15 mouse cellular contexts compared by ENCODE assay signal in genomic region chr3:105627258-105627657, GRCm38 (mm10).
DNase-seq lines count a peak whose midpoint lies in the region; ATAC-seq and TF ChIP-seq lines count a peak whose summit lies in the region.
"Had no signal": no experiment of that assay in that cellular context is flagged by ENCODE, and none has a peak within 500 bp of the region (broad histone marks: within the 10 kb centered on the region; RNA-seq: fewer than 3 reads in every experiment).

No protein-coding gene starts in this region.

- no peak overlapping the region for H3K4me2 ChIP-seq in forebrain, postnatal 0 days (ENCODE audit: low read depth)
- H3K4me2 ChIP-seq in forebrain, embryonic 13.5 days: no peak overlapping the region
- no peak overlapping the region for H3K4me2 ChIP-seq in lung, postnatal 0 days (replicated peaks; ENCODE audit: low read depth, low read length)
- no peak overlapping the region for H3K4me2 ChIP-seq in kidney, embryonic 14.5 days (replicated peaks; ENCODE audit: low read depth, low read length)
- H3K4me2 ChIP-seq in stomach, postnatal 0 days (replicated peaks; ENCODE audit: low read depth): no peak overlapping the region
- H3K4me2 ChIP-seq: embryonic facial prominence, embryonic 13.5 days; heart, embryonic 13.5 days; hindbrain, embryonic 15.5 days; liver, embryonic 15.5 days; midbrain, embryonic 11.5 days had no signal

- no peak for DNase-seq in forebrain, postnatal 0 days
- peak; percentile 5 for DNase-seq in lung, postnatal 0 days (ENCODE audit: low spot score)
- no peak for DNase-seq in lung, postnatal 14 days
- DNase-seq in stomach, postnatal 0 days (ENCODE audit: low spot score): no peak
- no peak for DNase-seq in heart, adult 11 months
- no peak for DNase-seq in gastrocnemius, adult 8-10 months (ENCODE audit: low spot score in 2 of 2)
- DNase-seq: cerebellum, adult 9-11 months had no signal

- no peak overlapping the region for H3K4me3 ChIP-seq in forebrain, postnatal 0 days (ENCODE audit: low read depth, low read length)
- no peak overlapping the region for H3K4me3 ChIP-seq in forebrain, embryonic 13.5 days
- no peak overlapping the region for H3K4me3 ChIP-seq in lung, postnatal 0 days (ENCODE audit: low read depth, low read length)
- H3K4me3 ChIP-seq in kidney, embryonic 14.5 days (ENCODE audit: low read length): no peak overlapping the region
- no peak overlapping the region for H3K4me3 ChIP-seq in stomach, postnatal 0 days (ENCODE audit: low read depth, low read length)
- H3K4me3 ChIP-seq: embryonic facial prominence, embryonic 13.5 days; heart, embryonic 13.5 days; hindbrain, embryonic 15.5 days; limb, embryonic 10.5 days; liver, embryonic 15.5 days had no signal

- no peak for TF ChIP-seq EP300 in lung, postnatal 0 days (IDR thresholded peaks at IDR 0.05)
- TF ChIP-seq EP300 in stomach, postnatal 0 days (optimal IDR thresholded peaks at IDR 0.05): no peak

- no peaks in the 10 kb centered on the region for H3K36me3 ChIP-seq in forebrain, postnatal 0 days (ENCODE audit: insufficient read depth)
- H3K36me3 ChIP-seq in forebrain, embryonic 13.5 days (ENCODE audit: poor library complexity, severe bottlenecking): no peaks in the 10 kb centered on the region
- no peaks in the 10 kb centered on the region for H3K36me3 ChIP-seq in lung, postnatal 0 days (ENCODE audit: insufficient read depth, low read length)
- no peaks in the 10 kb centered on the region for H3K36me3 ChIP-seq in kidney, embryonic 14.5 days (ENCODE audit: control insufficient read depth, insufficient read depth, low read length)
- no peaks in the 10 kb centered on the region for H3K36me3 ChIP-seq in stomach, postnatal 0 days (ENCODE audit: control insufficient read depth, insufficient read depth, low read length)
- H3K36me3 ChIP-seq: embryonic facial prominence, embryonic 13.5 days; heart, embryonic 13.5 days; hindbrain, embryonic 15.5 days; limb, embryonic 10.5 days; liver, embryonic 15.5 days had no signal

- no peaks in the 10 kb centered on the region for H3K27me3 ChIP-seq in forebrain, postnatal 0 days (ENCODE audit: insufficient read depth, low read length)
- H3K27me3 ChIP-seq in forebrain, embryonic 13.5 days: no peaks in the 10 kb centered on the region
- no peaks in the 10 kb centered on the region for H3K27me3 ChIP-seq in lung, postnatal 0 days (replicated peaks; ENCODE audit: insufficient read depth, low read length)
- H3K27me3 ChIP-seq in kidney, embryonic 14.5 days (ENCODE audit: control insufficient read depth, insufficient read depth, low read length): no peaks in the 10 kb centered on the region
- H3K27me3 ChIP-seq in stomach, postnatal 0 days (ENCODE audit: control insufficient read depth, insufficient read depth, low read length): no peaks in the 10 kb centered on the region
- H3K27me3 ChIP-seq: embryonic facial prominence, embryonic 13.5 days; hindbrain, embryonic 15.5 days; liver, embryonic 15.5 days had no signal

- no peak overlapping the region for H3K9ac ChIP-seq in forebrain, postnatal 0 days
- H3K9ac ChIP-seq in forebrain, embryonic 13.5 days: no peak overlapping the region
- H3K9ac ChIP-seq in lung, postnatal 0 days (replicated peaks; ENCODE audit: low read depth): no peak overlapping the region
- H3K9ac ChIP-seq in kidney, embryonic 14.5 days (ENCODE audit: low read depth, low read length): no peak overlapping the region
- H3K9ac ChIP-seq in stomach, postnatal 0 days (ENCODE audit: low read length): no peak overlapping the region
- H3K9ac ChIP-seq: embryonic facial prominence, embryonic 13.5 days; heart, embryonic 13.5 days; hindbrain, embryonic 15.5 days; liver, embryonic 15.5 days had no signal

- no peak for ATAC-seq in forebrain, postnatal 0 days
- no peak for ATAC-seq in forebrain, embryonic 13.5 days
- ATAC-seq in lung, postnatal 0 days: no peak
- ATAC-seq in kidney, embryonic 14.5 days (ENCODE audit: low FRiP score, low TSS enrichment): peak; percentile 50; the same call in 1 of the 2 replicates
- no peak for ATAC-seq in stomach, postnatal 0 days (ENCODE audit: low FRiP score, low TSS enrichment)

- H3K27ac ChIP-seq in forebrain, postnatal 0 days (ENCODE audit: low read depth, low read length): no peak overlapping the region
- no peak overlapping the region for H3K27ac ChIP-seq in forebrain, embryonic 13.5 days
- H3K27ac ChIP-seq in lung, postnatal 0 days (ENCODE audit: low read length): no peak overlapping the region
- no peak overlapping the region for H3K27ac ChIP-seq in kidney, embryonic 14.5 days (ENCODE audit: low read depth, low read length)
- no peak overlapping the region for H3K27ac ChIP-seq in stomach, postnatal 0 days (replicated peaks)
- H3K27ac ChIP-seq: embryonic facial prominence, embryonic 13.5 days; heart, embryonic 13.5 days; hindbrain, embryonic 15.5 days; limb, embryonic 10.5 days; liver, embryonic 15.5 days had no signal

- no peaks in the 10 kb centered on the region for H3K9me3 ChIP-seq in forebrain, postnatal 0 days (ENCODE audit: low read length)
- H3K9me3 ChIP-seq in forebrain, embryonic 13.5 days (replicated peaks): no peaks in the 10 kb centered on the region
- no peaks in the 10 kb centered on the region for H3K9me3 ChIP-seq in lung, postnatal 0 days (ENCODE audit: low read length)
- no peaks in the 10 kb centered on the region for H3K9me3 ChIP-seq in kidney, embryonic 14.5 days (ENCODE audit: control insufficient read depth, low read length)
- no peaks in the 10 kb centered on the region for H3K9me3 ChIP-seq in stomach, postnatal 0 days (ENCODE audit: control insufficient read depth, low read length)
- H3K9me3 ChIP-seq: embryonic facial prominence, embryonic 13.5 days; heart, embryonic 13.5 days; hindbrain, embryonic 15.5 days; limb, embryonic 10.5 days; liver, embryonic 15.5 days had no signal

- 70% methylated on average over 6 of the region's 6 CpGs for WGBS in forebrain, postnatal 0 days
- WGBS in forebrain, embryonic 13.5 days: 79% methylated on average over 6 of the region's 6 CpGs
- 56% methylated on average over 6 of the region's 6 CpGs for WGBS in lung, postnatal 0 days
- WGBS in kidney, embryonic 14.5 days: 29% methylated on average over 6 of the region's 6 CpGs
- 72% methylated on average over 6 of the region's 6 CpGs for WGBS in stomach, postnatal 0 days

- peaks cover 4% of the 10 kb centered on the region; the same call in 1 of the 2 replicates for H3K4me1 ChIP-seq in forebrain, postnatal 0 days (ENCODE audit: insufficient read depth)
- peaks cover 34% of the 10 kb centered on the region for H3K4me1 ChIP-seq in forebrain, embryonic 13.5 days
- no peaks in the 10 kb centered on the region for H3K4me1 ChIP-seq in lung, postnatal 0 days (ENCODE audit: insufficient read depth, low read depth, low read length)
- H3K4me1 ChIP-seq in kidney, embryonic 14.5 days (ENCODE audit: control insufficient read depth, insufficient read depth, low read length): 0 out of 2 replicates have a peak, but pooled peaks cover 4% of the 10 kb centered on the region
- H3K4me1 ChIP-seq in stomach, postnatal 0 days (replicated peaks; ENCODE audit: control insufficient read depth, insufficient read depth): no peaks in the 10 kb centered on the region
- H3K4me1 ChIP-seq: embryonic facial prominence, embryonic 13.5 days; hindbrain, embryonic 15.5 days; liver, embryonic 15.5 days had no signal

- TF ChIP-seq CTCF in forebrain, postnatal 0 days (IDR thresholded peaks at IDR 0.05; ENCODE audit: low read depth): peak; percentile 3; the same call in 1 of the 2 replicates
- no peak for TF ChIP-seq CTCF in lung, postnatal 0 days (IDR thresholded peaks at IDR 0.05)
- peak; percentile 23 for TF ChIP-seq CTCF in stomach, postnatal 0 days (IDR thresholded peaks at IDR 0.05; ENCODE audit: low read depth)
